Mouse (Mus musculus) hindbrain, embryonic 10.5 days (tissue): ENCODE results near the gene E2f2. TPM values are rescaled to one million over a fixed set of nuclear protein-coding genes. Genes with fewer than 3 reads are reported as not detected.

Source experiments
- DNase-seq: peaks from one replicate; pipeline ENCODE4 v3.0.0-alpha.2; 2017; ENCODE audit warnings: low spot score
- H3K27ac ChIP-seq: fragments of 300-500 bp; sonication (generic); 2 replicates; pipeline ENCODE4 v1.5.1; 2016; ENCODE audit warnings: mild to moderate bottlenecking, moderate library complexity
- H3K27me3 ChIP-seq: fragments of 300-500 bp; sonication (generic); 2 replicates; pipeline ENCODE4 v1.6.1; 2016; ENCODE audit warnings: mild to moderate bottlenecking; ENCODE audit not compliant: poor library complexity, insufficient read depth, severe bottlenecking
- H3K36me3 ChIP-seq: fragments of 300-500 bp; sonication (generic); 2 replicates; pipeline ENCODE4 v1.6.1; 2016; ENCODE audit warnings: mild to moderate bottlenecking, moderate library complexity
- H3K4me1 ChIP-seq: fragments of 300-500 bp; sonication (generic); replicated peaks from 2 replicates; pipeline ENCODE4 v1.6.1; 2016; ENCODE audit warnings: mild to moderate bottlenecking
- H3K4me3 ChIP-seq: fragments of 300-500 bp; sonication (generic); 2 replicates; pipeline ENCODE4 v1.5.1; 2016; ENCODE audit warnings: mild to moderate bottlenecking, moderate library complexity
- H3K9me3 ChIP-seq: fragments of 300-500 bp; sonication (generic); 2 replicates; pipeline ENCODE4 v1.6.1; 2016; ENCODE audit warnings: mild to moderate bottlenecking, moderate library complexity
- WGBS: fragments of 180-500 bp; shearing (Covaris S2); methylation state at CpG from one replicate; pipeline ENCODE4 v1.1.7; 2016; 5-methylcytosine and 5-hydroxymethylcytosine counted together
- polyA plus RNA-seq: library from polyadenylated mRNA; unstranded; fragments of >200 nt; fragmentation: Nextera tagmentation; extraction: Ambion mirVana; gene quantifications from 2 replicates; pipeline ENCODE4 v1.2.1, GENCODE M21; 2016

Gene E2f2
- polyA plus RNA-seq, 1 experiment from 2014 or later: 9.0 TPM

DNA sequence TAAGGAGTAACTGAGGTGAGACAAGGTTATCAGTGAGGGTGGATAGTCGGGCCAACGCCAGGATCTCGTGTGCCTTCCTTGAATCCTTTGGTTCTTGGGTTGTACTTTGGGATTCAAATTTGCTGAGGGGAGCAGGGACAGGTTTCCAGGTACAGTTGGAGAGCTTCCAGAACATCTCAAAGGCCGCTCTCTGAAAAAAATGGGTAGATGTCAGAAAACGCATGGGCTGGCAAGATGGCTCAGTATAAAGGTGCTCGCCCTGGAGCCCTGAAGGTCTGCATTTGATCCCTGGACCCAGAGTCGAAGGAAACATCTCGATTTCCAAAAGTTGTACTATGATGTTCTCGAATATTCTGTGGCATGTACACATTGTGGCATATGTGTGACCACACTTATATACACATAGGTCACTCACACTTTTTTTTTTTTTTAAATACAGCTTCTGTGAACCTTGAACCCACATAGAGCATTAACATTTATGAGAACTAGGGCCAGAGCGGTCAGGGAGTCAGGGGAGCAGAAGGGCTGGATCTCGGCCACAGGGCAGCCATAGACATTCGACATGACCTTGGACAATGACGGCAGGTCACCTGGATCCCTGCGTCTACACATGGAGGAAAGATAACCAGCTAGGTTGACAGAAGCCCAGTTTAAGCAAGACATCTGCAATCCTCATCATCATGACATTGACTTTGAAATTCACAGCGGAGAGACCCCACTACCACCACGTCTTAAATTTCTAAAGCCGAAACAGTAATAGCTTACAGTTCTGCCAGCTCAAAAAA lies 32.7 kb upstream of the E2f2 start:
- DNase-seq: no peak
- H3K27ac ChIP-seq: peak overlapping the region; percentile 100
- H3K4me1 ChIP-seq: peaks cover 97% of the 10 kb centered on the region
- H3K36me3 ChIP-seq: no peaks in the 10 kb centered on the region
- no peaks in the 10 kb centered on the region for H3K9me3 ChIP-seq
- no peaks in the 10 kb centered on the region for H3K27me3 ChIP-seq
- peak overlapping the region; percentile 92; the same call in 1 of the 2 replicates for H3K4me3 ChIP-seq
- 55% methylated on average over 17 of the region's 17 CpGs for WGBS

DNA sequence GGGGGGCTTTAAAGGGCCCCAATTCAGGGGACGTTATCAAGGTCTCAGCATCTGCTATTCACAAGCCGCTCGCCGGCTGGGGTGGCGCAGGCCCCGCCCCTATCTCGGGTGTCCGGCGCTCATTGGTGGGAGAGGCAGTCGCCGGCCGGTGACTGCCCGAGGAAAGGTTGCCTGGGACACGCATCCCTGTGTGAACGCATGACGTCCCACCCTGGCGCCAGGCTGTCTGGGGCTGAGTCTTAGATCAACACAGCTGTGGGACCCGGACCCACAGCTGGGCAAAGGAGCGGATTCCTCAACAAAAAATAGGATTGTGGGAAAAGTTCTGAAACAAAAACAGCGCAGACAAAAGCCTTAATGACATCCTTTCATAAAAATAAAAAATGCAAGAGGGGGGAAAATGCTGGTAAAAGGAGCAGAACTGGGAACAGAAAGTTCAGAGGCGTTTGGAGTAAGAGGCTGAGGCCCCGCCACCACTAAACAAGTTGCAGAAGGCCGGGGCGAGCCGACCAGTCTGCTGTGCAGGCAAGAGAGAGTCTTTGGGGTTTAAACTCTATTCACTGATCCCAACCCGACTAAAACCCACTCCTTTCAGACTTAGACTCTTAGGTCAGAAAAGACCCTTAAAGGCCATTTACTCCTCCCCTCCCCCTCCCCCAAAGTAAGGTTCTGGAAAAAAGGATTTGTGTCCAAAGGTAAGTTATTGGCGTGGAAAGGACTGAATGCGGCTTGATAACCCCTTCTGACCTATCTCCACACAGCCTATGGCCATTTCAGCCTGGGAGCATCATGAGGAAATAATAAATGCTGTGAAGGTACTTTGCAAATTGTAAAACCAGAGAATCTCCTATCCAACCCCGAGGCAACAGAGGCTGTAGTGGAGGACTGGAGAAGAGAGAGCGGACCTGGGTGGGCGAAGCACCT lies 31.6 kb upstream of the E2f2 start:
- H3K4me3 ChIP-seq: peak overlapping the region; percentile 92
- no peaks in the 10 kb centered on the region for H3K9me3 ChIP-seq
- H3K36me3 ChIP-seq: peaks cover 11% of the 10 kb centered on the region
- DNase-seq: peak; percentile 98
- H3K27ac ChIP-seq: peak overlapping the region; percentile 100
- no peaks in the 10 kb centered on the region for H3K27me3 ChIP-seq
- 4% methylated on average over 31 of the region's 31 CpGs for WGBS
- peaks cover 97% of the 10 kb centered on the region for H3K4me1 ChIP-seq

GRCm38 (mm10) chr4:136142267-136143192 lies 29.7 kb upstream of the E2f2 start:
- Histone ChIP-seq H3K9me3 (no peaks in the 10 kb centered on the region), H3K4me3 (peak overlapping the region; percentile 92), H3K27me3 (peaks cover 11% of the 10 kb centered on the region; the same call in 1 of the 2 replicates), H3K4me1 (peaks cover 99% of the 10 kb centered on the region), H3K27ac (peak overlapping the region; percentile 100), H3K36me3 (peaks cover 13% of the 10 kb centered on the region)
- peak; percentile 49 for DNase-seq
- 14% methylated on average over 17 of the region's 17 CpGs for WGBS

GRCm38 (mm10) chr4:136143193-136143976 lies 28.8 kb upstream of the E2f2 start, which contains the start of gene Id3:
Gene Id3, plus strand, starts transcription at chr4:136143497.
- under 1% methylated on average over 39 of the region's 39 CpGs for WGBS
- Histone ChIP-seq H3K27ac (peak within 1 kb of the TSS; percentile 100), H3K4me3 (peak within 1 kb of the TSS; percentile 92), H3K9me3 (no peaks in the 10 kb centered on the region), H3K27me3 (peaks cover 11% of the 10 kb centered on the region; the same call in 1 of the 2 replicates), H3K36me3 (peaks cover 13% of the 10 kb centered on the region), H3K4me1 (peaks cover 100% of the 10 kb centered on the region)
- DNase-seq: peak; percentile 97

GRCm38 (mm10) chr4:136144126-136144926 lies 27.9 kb upstream of the E2f2 start:
- DNase-seq: peak; percentile 72
- under 1% methylated on average over 50 of the region's 50 CpGs for WGBS
- Histone ChIP-seq H3K4me1 (peaks cover 98% of the 10 kb centered on the region), H3K4me3 (peak overlapping the region; percentile 92), H3K27me3 (peaks cover 11% of the 10 kb centered on the region; the same call in 1 of the 2 replicates), H3K36me3 (peaks cover 13% of the 10 kb centered on the region), H3K9me3 (no peaks in the 10 kb centered on the region), H3K27ac (peak overlapping the region; percentile 100)

DNA sequence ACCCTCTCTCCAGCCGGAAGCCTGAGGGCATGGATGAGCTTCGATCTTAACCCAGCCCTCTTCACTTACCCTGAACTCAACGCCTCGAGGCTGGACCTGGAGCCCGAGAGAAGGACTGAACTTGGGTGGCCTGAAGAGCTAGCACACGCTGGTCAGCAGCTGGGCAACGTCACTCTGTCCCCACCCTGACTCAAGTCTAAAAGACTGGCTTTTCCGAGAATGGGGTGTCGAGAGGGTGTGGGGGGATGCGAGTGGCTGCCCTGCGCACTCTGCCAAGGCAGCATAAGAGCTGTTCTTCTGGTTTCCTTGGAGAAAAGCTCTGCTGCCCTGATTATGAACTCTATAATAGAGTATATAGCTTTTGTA lies 27.3 kb upstream of the E2f2 start:
- Histone ChIP-seq H3K9me3 (no peaks in the 10 kb centered on the region), H3K4me3 (peak overlapping the region; percentile 92), H3K27me3 (peaks cover 11% of the 10 kb centered on the region; the same call in 1 of the 2 replicates), H3K27ac (peak overlapping the region; percentile 100), H3K36me3 (peaks cover 13% of the 10 kb centered on the region), H3K4me1 (peaks cover 94% of the 10 kb centered on the region)
- DNase-seq: no peak
- under 1% methylated on average over 11 of the region's 11 CpGs for WGBS

- peaks cover 13% of the 10 kb centered on the region for H3K36me3 ChIP-seq
- WGBS: 8% methylated on average over 11 of the region's 11 CpGs
- H3K9me3 ChIP-seq: no peaks in the 10 kb centered on the region
- no peak for DNase-seq
- peaks cover 11% of the 10 kb centered on the region; the same call in 1 of the 2 replicates for H3K27me3 ChIP-seq
- peak overlapping the region; percentile 100 for H3K27ac ChIP-seq
- H3K4me3 ChIP-seq: peak overlapping the region; percentile 92
- peaks cover 94% of the 10 kb centered on the region for H3K4me1 ChIP-seq
Measured at GRCm38 (mm10) chr4:136145362-136145885, 26.8 kb upstream of the E2f2 start.

GRCm38 (mm10) chr4:136145991-136146711 lies 26.0 kb upstream of the E2f2 start:
- DNase-seq: no peak
- H3K4me1 ChIP-seq: peaks cover 94% of the 10 kb centered on the region

DNA sequence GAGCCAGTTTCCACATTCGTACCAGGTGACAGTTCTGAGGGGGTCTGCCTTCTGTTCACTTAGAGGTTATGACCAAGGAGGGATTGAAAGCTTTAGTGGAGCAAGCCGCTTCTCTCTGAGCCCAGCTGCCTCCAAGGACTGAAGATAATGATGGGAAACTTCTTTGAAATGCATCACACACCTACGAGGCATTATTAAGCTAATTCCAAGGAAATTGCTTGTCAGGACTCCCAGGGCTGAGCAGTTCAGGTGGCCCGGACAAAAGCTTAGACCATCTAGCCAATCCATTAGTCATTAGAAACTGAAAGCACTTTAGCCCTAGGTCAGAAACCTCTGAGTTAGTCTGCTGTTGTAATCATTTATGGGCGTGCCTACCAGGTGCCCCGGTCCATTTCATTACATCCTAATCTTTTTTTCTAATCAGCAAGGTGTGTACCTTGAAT lies 25.5 kb upstream of the E2f2 start:
- H3K36me3 ChIP-seq: peaks cover 13% of the 10 kb centered on the region
- no peaks in the 10 kb centered on the region for H3K9me3 ChIP-seq
- 5% methylated on average over 6 of the region's 6 CpGs for WGBS
- peak overlapping the region; percentile 100 for H3K27ac ChIP-seq
- H3K27me3 ChIP-seq: peaks cover 11% of the 10 kb centered on the region; the same call in 1 of the 2 replicates
- DNase-seq: peak; percentile 39
- H3K4me3 ChIP-seq: peak overlapping the region; percentile 92
- peaks cover 94% of the 10 kb centered on the region for H3K4me1 ChIP-seq

More at GRCm38 (mm10) chr4:136145991-136146711, 26.0 kb upstream of the E2f2 start:
- Histone ChIP-seq H3K27ac (peak overlapping the region; percentile 100), H3K36me3 (peaks cover 13% of the 10 kb centered on the region), H3K27me3 (peaks cover 11% of the 10 kb centered on the region; the same call in 1 of the 2 replicates), H3K4me3 (peak overlapping the region; percentile 92), H3K9me3 (no peaks in the 10 kb centered on the region)
- WGBS: 14% methylated on average over 7 of the region's 7 CpGs
